Comparison of ENCODE assay signal across 7 mouse cellular contexts in genomic region chr11:75732434-75733226, GRCm38 (mm10). TPM values are rescaled to one million over a fixed set of nuclear protein-coding genes. Genes with fewer than 3 reads are reported as not detected.
DNase-seq lines count a peak whose midpoint lies in the region; ATAC-seq lines count a peak whose summit lies in the region.

TSS of gene Ywhae (plus strand) at chr11:75732869.

- peak within 1 kb of the TSS; percentile 95 for H3K4me3 ChIP-seq in embryonic facial prominence, embryonic 11.5 days (ENCODE audit: low read depth, low read length)
- H3K4me3 ChIP-seq in limb, embryonic 11.5 days (ENCODE audit: low read depth, low read length) = peak within 1 kb of the TSS; percentile 97
- H3K4me3 ChIP-seq in midbrain, embryonic 14.5 days (replicated peaks; ENCODE audit: low read depth, low read length) = peak within 1 kb of the TSS; percentile 96

- under 1% methylated on average over 73 of the region's 76 CpGs for WGBS in embryonic facial prominence, embryonic 11.5 days
- under 1% methylated on average over 72 of the region's 76 CpGs for WGBS in limb, embryonic 11.5 days
- under 1% methylated on average over 66 of the region's 76 CpGs for WGBS in midbrain, embryonic 14.5 days

- peak within 1 kb of the TSS; percentile 100 for H3K9ac ChIP-seq in embryonic facial prominence, embryonic 11.5 days (replicated peaks; ENCODE audit: low read length)
- H3K9ac ChIP-seq in limb, embryonic 11.5 days (ENCODE audit: low read length) = peak within 1 kb of the TSS; percentile 99
- H3K9ac ChIP-seq in midbrain, embryonic 14.5 days (replicated peaks; ENCODE audit: low read length) = peak within 1 kb of the TSS; percentile 99

- H3K27me3 ChIP-seq in embryonic facial prominence, embryonic 11.5 days (ENCODE audit: control insufficient read depth, insufficient read depth, low read length) = no peaks in the 10 kb centered on the region
- H3K27me3 ChIP-seq in limb, embryonic 11.5 days (ENCODE audit: control insufficient read depth, insufficient read depth, low read length) = no peaks in the 10 kb centered on the region
- H3K27me3 ChIP-seq in midbrain, embryonic 14.5 days (ENCODE audit: control insufficient read depth, insufficient read depth, low read length) = no peaks in the 10 kb centered on the region

- peak within 1 kb of the TSS; percentile 78 for H3K4me2 ChIP-seq in embryonic facial prominence, embryonic 11.5 days (ENCODE audit: low read depth, low read length)
- H3K4me2 ChIP-seq in limb, embryonic 11.5 days (ENCODE audit: low read depth, severe bottlenecking) = peak within 1 kb of the TSS; percentile 83
- H3K4me2 ChIP-seq in midbrain, embryonic 14.5 days (ENCODE audit: low read length) = peak within 1 kb of the TSS; percentile 80

- ATAC-seq in embryonic facial prominence, embryonic 11.5 days (replicated peaks; ENCODE audit: insufficient number of reproducible peaks, low FRiP score, low TSS enrichment, low read depth) = peak; percentile 89
- ATAC-seq in limb, embryonic 11.5 days (ENCODE audit: insufficient number of reproducible peaks, low FRiP score, low TSS enrichment, low read depth) = peak; percentile 90
- peak; percentile 91 for ATAC-seq in midbrain, embryonic 14.5 days (ENCODE audit: low FRiP score, low TSS enrichment)

- 0 out of 2 replicates have a peak, but pooled peaks cover 4% of the 10 kb centered on the region for H3K4me1 ChIP-seq in embryonic facial prominence, embryonic 11.5 days (ENCODE audit: control insufficient read depth, insufficient read depth, low read length)
- H3K4me1 ChIP-seq in limb, embryonic 11.5 days (ENCODE audit: control insufficient read depth, insufficient read depth, low read length) = 0 out of 2 replicates have a peak, but pooled peaks cover 9% of the 10 kb centered on the region
- H3K4me1 ChIP-seq in midbrain, embryonic 14.5 days (ENCODE audit: control insufficient read depth, insufficient read depth, low read length) = peaks cover 39% of the 10 kb centered on the region

- no peaks in the 10 kb centered on the region for H3K36me3 ChIP-seq in embryonic facial prominence, embryonic 11.5 days (replicated peaks; ENCODE audit: control insufficient read depth, insufficient read depth, low read depth, low read length)
- peaks cover under 1% of the 10 kb centered on the region; the same call in 1 of the 2 replicates for H3K36me3 ChIP-seq in limb, embryonic 11.5 days (ENCODE audit: control insufficient read depth, insufficient read depth, low read length)
- H3K36me3 ChIP-seq in midbrain, embryonic 14.5 days (ENCODE audit: control insufficient read depth, insufficient read depth, low read length) = no peaks in the 10 kb centered on the region

- no peaks in the 10 kb centered on the region for H3K9me3 ChIP-seq in embryonic facial prominence, embryonic 11.5 days (replicated peaks; ENCODE audit: control insufficient read depth, low read length)
- H3K9me3 ChIP-seq in limb, embryonic 11.5 days (ENCODE audit: control insufficient read depth, low read length) = no peaks in the 10 kb centered on the region
- no peaks in the 10 kb centered on the region for H3K9me3 ChIP-seq in midbrain, embryonic 14.5 days (ENCODE audit: control insufficient read depth, low read length)

- H3K27ac ChIP-seq in embryonic facial prominence, embryonic 11.5 days (replicated peaks; ENCODE audit: low read depth, low read length) = peak within 1 kb of the TSS; percentile 97
- peak within 1 kb of the TSS; percentile 90 for H3K27ac ChIP-seq in limb, embryonic 11.5 days (replicated peaks; ENCODE audit: low read depth, low read length)
- peak within 1 kb of the TSS; percentile 100 for H3K27ac ChIP-seq in midbrain, embryonic 14.5 days (replicated peaks; ENCODE audit: low read depth, low read length)

- DNase-seq in adrenal gland, postnatal 14 days = peak; percentile 95
- peak; percentile 94 for DNase-seq in embryonic facial prominence, embryonic 11.5 days (ENCODE audit: low spot score)
- peak; percentile 99 for DNase-seq in heart, adult 11 months
- DNase-seq in kidney, adult 18-20 months = peak; percentile 93
- peak; percentile 96 for DNase-seq in limb, embryonic 11.5 days (ENCODE audit: low spot score)
- peak; percentile 96 for DNase-seq in midbrain, embryonic 14.5 days
- peak; percentile 79 to 83 for DNase-seq in spleen, adult 18-20 months

RNA-seq across cellular contexts. Expression of gene Ywhae, which starts in this region (rescaled TPM):
- 585 and 641 TPM in 2 replicates for total RNA-seq in adrenal gland, postnatal 14 days (2021)
- 1,573 and 1,672 TPM in 2 replicates for polyA plus RNA-seq in embryonic facial prominence, embryonic 11.5 days (2014; fragmentation: Nextera tagmentation; extraction: Ambion mirVana)
- polyA plus RNA-seq in limb, embryonic 11.5 days (2014; fragmentation: Nextera tagmentation; extraction: Ambion mirVana) = 1,333 and 1,356 TPM in 2 replicates
- polyA plus RNA-seq in midbrain, embryonic 14.5 days (2014; fragmentation: Nextera tagmentation; extraction: Ambion mirVana) = 1,339 and 1,573 TPM in 2 replicates

Comparison
In these comparisons a context has a peak if more than half of its experiments do, and no peak if none do; other contexts are left out.
1. Peak in every context shown above with its lines: DNase-seq, ATAC-seq, H3K4me3 ChIP-seq and H3K27ac ChIP-seq.